Mouse (Mus musculus) lung, embryonic 15.5 days (tissue): ENCODE results near the gene Shisa8. TPM values are rescaled to one million over a fixed set of nuclear protein-coding genes. Genes with fewer than 3 reads are reported as not detected.
A peak's percentile ranks its signal among the peaks of the same experiment; 100 is the strongest.

Experiments used
- ATAC-seq: fragments of 200-750 bp; cut with Nextera tagmentation; 2 replicates; pipeline ENCODE4 v1.8.0; 2017; ENCODE audit warnings: moderate number of reproducible peaks, borderline replicate concordance; ENCODE audit not compliant: low FRiP score, low TSS enrichment; ENCODE audit errors: extremely low read depth
- H3K27ac ChIP-seq: fragments of 300-500 bp; sonication (generic); 2 replicates; pipeline ENCODE4 v1.5.1; 2015; ENCODE audit warnings: moderate library complexity, mild to moderate bottlenecking, inconsistent platforms
- H3K27me3 ChIP-seq: fragments of 300-500 bp; sonication (generic); 2 replicates; pipeline ENCODE4 v1.6.1; 2015; ENCODE audit warnings: inconsistent platforms
- H3K36me3 ChIP-seq: fragments of 300-500 bp; sonication (generic); 2 replicates; pipeline ENCODE4 v1.6.1; 2015; ENCODE audit warnings: inconsistent platforms
- H3K4me1 ChIP-seq: fragments of 300-500 bp; sonication (generic); 2 replicates; pipeline ENCODE4 v1.6.1; 2015; ENCODE audit warnings: inconsistent platforms
- H3K4me2 ChIP-seq: fragments of 300-500 bp; sonication (generic); 2 replicates; pipeline ENCODE4 v1.6.1; 2015; ENCODE audit warnings: inconsistent platforms, mild to moderate bottlenecking, moderate library complexity
- H3K4me3 ChIP-seq: fragments of 300-500 bp; sonication (generic); 2 replicates; pipeline ENCODE4 v1.5.1; 2015; ENCODE audit warnings: mild to moderate bottlenecking, inconsistent platforms
- H3K9ac ChIP-seq: fragments of 300-500 bp; sonication (generic); 2 replicates; pipeline ENCODE4 v1.6.1; 2015; ENCODE audit warnings: inconsistent platforms
- H3K9me3 ChIP-seq: fragments of 300-500 bp; sonication (generic); 2 replicates; pipeline ENCODE4 v1.6.1; 2016; ENCODE audit warnings: inconsistent platforms
- WGBS: fragments of 180-500 bp; shearing (Covaris S2); methylation state at CpG from one replicate; pipeline ENCODE4 v1.1.7; 2015; 5-methylcytosine and 5-hydroxymethylcytosine counted together
- polyA plus RNA-seq: library from polyadenylated mRNA; unstranded; fragments of >200 nt; fragmentation: Nextera tagmentation; extraction: Ambion mirVana; gene quantifications from 2 replicates; pipeline ENCODE4 v1.2.1, GENCODE M21; 2015

The Shisa8 gene
- polyA plus RNA-seq, 1 experiment from 2014 or later, result 1.3 TPM

DNA sequence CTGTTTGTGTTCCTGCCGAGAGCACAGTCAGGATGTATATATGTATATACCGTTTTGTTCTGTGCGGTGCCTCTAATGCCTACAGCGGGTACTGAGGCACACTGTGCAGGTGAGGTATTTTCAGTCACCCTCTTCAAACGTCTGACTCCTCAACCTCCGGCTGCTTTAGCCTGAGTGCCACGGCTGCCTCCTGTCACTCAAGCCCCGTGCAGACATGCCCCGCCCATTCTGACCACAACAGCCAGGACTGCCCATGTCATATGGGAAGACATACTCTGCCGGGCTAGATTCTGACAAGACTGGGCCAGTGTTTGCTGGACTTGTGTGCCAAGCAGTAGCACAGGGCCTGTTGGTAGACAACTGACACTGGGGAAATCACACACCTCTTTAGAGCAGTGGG, 23.0 kb upstream of the Shisa8 start:
- Histone ChIP-seq H3K4me2 (no peak overlapping the region), H3K9ac (no peak overlapping the region), H3K4me3 (no peak overlapping the region), H3K9me3 (no peaks in the 10 kb centered on the region), H3K4me1 (no peaks in the 10 kb centered on the region; the same call in 1 of the 2 replicates), H3K27ac (no peak overlapping the region), H3K27me3 (no peaks in the 10 kb centered on the region), H3K36me3 (peaks cover 4% of the 10 kb centered on the region; the same call in 1 of the 2 replicates)
- WGBS, result 53% methylated on average over 10 of the region's 10 CpGs
- ATAC-seq, result no peak

DNA sequence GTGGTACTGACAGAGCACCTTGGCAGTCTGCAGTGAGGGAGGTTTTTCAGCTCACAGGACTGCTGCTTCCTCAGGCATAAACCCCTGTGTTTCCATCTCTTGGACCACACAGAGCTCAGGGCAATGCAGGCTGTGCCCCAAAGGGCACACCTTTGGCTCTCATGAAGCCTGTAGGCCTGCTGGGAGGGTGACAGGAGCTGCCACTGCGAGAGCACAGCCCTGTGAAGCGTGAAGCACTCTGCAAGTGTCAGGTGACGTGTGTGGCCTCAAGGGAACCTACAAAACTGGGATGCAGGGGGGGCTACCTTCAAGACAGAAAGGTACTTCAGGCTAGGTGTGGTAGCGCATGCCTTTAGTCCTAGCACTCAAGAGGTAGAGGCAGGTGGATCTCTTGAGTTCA, 20.0 kb upstream of the Shisa8 start:
- Histone ChIP-seq H3K27ac (no peak overlapping the region), H3K36me3 (no peaks in the 10 kb centered on the region), H3K9me3 (no peaks in the 10 kb centered on the region), H3K27me3 (no peaks in the 10 kb centered on the region), H3K4me1 (peaks cover 4% of the 10 kb centered on the region), H3K4me2 (no peak overlapping the region), H3K9ac (no peak overlapping the region), H3K4me3 (no peak overlapping the region)
- no peak for ATAC-seq
- 60% methylated on average over 4 of the region's 4 CpGs for WGBS

DNA sequence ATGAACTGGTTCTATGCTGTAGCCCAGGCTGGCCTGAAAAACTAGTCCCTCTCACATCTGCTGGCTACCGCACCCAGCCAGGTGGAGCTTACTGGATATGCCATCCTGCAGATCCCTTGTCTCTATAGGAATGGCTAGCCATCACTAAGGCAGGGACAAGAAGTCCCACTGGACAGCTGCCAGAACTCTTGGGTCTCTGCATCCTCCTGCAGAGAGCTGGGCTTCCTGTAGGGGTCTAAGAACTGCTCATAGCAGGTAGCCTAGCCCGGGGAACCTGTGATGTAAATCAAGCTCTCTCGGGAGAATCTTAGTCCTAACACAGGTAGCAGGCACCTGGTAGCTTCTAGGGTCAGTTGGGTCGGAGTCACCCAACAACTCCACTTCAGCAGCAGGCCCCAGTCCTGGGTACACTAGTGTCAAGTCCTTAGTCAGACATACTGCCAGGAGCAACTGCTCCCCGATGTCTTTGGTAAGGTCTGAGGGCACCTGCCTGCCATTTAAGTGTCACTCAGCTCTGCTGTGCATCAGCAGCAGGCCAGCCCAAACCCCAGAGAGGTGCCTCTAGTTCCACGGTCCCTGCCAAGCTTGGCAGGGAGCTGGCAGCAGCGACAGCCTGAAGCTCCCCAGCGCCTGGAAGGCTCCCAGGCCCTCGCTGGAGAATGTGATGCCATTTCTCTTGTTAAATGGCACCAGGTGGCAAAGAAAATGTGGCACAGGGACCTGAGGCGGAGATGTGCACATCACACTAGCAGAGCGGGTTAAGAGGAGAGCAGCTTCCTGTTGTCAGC, 19.2 kb upstream of the Shisa8 start:
- Histone ChIP-seq H3K27me3 (no peaks in the 10 kb centered on the region), H3K4me2 (no peak overlapping the region), H3K9ac (no peak overlapping the region), H3K27ac (no peak overlapping the region), H3K4me3 (no peak overlapping the region), H3K4me1 (peaks cover 4% of the 10 kb centered on the region), H3K9me3 (no peaks in the 10 kb centered on the region), H3K36me3 (no peaks in the 10 kb centered on the region)
- no peak for ATAC-seq
- 63% methylated on average over 11 of the region's 11 CpGs for WGBS

DNA sequence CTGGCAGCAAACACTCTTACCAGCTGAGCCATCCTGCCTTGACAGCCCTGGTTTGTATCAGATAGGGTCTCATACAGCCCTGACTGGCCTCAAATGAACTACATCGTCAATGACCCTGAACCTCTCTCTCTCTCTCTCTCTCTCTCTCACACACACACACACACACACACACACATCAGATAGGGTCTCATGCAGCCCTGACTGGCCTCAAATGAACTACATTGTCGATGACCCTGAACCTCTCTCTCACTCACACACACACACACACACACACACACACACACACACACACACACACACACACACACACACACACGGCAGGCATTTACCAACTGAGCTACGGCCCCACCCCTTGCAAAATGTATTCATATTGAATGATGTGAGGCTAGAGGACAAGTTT, 18.5 kb upstream of the Shisa8 start:
- WGBS, result 74% methylated on average over 4 of the region's 4 CpGs
- no peak overlapping the region for H3K4me3 ChIP-seq
- no peak overlapping the region for H3K27ac ChIP-seq
- H3K9me3 ChIP-seq, result no peaks in the 10 kb centered on the region
- H3K4me2 ChIP-seq, result no peak overlapping the region
- no peaks in the 10 kb centered on the region for H3K27me3 ChIP-seq
- ATAC-seq, result peak; percentile 65; the same call in 1 of the 2 replicates
- no peaks in the 10 kb centered on the region for H3K36me3 ChIP-seq
- H3K9ac ChIP-seq, result no peak overlapping the region
- H3K4me1 ChIP-seq, result peaks cover 4% of the 10 kb centered on the region

DNA sequence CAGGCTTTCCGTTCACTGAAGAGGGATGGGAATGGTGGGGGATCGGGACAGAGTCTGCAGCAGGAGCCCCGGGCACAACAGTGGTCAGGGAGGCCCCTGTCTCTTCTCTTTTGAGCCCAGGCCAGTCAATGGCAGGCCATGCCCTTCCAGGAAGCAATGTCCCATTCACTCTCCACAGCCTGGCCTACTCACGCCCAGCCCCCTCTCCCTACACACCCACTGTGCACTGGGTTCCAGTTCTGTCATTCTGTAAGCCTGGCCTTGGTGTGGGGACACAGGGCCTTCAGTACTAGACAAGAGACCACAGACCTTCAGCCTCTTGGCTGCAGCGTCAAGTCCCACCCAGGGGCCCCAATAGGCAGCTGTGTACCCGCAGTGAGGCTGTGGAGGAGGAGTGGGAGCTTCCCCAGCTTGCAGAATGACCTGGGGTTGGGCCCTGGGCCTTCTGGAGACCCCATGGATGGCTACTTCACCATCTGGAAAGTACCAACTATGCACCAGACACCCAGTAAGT, 17.5 kb upstream of the Shisa8 start:
- no peak for ATAC-seq
- Histone ChIP-seq H3K4me2 (no peak overlapping the region), H3K4me1 (peaks cover 4% of the 10 kb centered on the region; the same call in 1 of the 2 replicates), H3K36me3 (no peaks in the 10 kb centered on the region), H3K27ac (no peak overlapping the region), H3K9me3 (no peaks in the 10 kb centered on the region), H3K4me3 (no peak overlapping the region), H3K9ac (no peak overlapping the region), H3K27me3 (peaks cover 6% of the 10 kb centered on the region)
- WGBS, result 55% methylated on average over 6 of the region's 6 CpGs

DNA sequence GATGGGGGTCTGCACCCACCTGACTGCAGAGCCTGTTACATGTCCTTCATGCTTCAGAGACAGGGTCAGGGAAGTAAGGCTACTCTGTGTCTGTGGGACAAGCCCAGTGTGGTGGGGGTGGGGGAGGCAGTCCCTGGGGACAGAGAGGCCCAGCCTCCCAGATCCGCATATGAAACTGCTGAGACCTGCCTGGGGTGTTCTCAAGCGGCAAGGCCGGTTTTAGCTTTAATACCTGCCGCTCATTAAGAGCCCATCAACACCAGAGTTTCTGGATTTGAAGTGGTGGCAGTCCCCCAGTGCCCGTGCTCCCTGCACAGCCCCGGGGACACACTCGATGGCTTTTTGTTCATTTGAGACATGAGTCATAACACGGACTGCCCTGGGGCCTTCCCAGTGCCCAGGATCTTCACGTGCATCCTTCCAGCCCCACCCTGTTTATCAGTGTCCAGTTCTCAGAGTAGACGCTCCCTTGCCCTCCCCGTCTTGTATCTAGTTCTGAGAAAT, 17.0 kb upstream of the Shisa8 start:
- H3K4me2 ChIP-seq, result no peak overlapping the region
- H3K9ac ChIP-seq, result no peak overlapping the region
- peaks cover 5% of the 10 kb centered on the region for H3K4me1 ChIP-seq
- H3K4me3 ChIP-seq, result no peak overlapping the region
- no peaks in the 10 kb centered on the region for H3K36me3 ChIP-seq
- WGBS, result 33% methylated on average over 11 of the region's 11 CpGs
- H3K9me3 ChIP-seq, result no peaks in the 10 kb centered on the region
- no peak for ATAC-seq
- H3K27ac ChIP-seq, result no peak overlapping the region
- peaks cover 12% of the 10 kb centered on the region for H3K27me3 ChIP-seq

DNA sequence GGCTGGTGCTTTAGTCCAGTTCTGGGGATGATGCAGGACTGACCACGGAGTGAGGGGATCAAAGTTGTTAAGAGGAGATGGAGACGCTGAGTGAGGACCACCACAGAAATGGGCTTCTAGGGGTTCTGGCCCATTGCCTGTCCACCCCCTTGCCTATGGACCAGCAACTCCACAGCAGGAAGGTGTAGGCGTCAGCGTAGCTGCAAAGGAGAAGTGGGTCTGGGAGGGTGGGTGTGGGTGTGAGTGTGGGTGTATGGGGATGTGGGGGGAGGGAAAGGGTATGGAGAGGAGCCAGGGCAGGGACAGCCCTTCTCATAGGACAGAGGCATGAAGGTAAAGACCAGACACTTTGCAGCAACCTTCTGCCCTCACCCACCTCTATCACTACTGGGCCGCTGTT, 13.2 kb upstream of the Shisa8 start:
- Histone ChIP-seq H3K27me3 (peaks cover 30% of the 10 kb centered on the region), H3K4me1 (peaks cover 15% of the 10 kb centered on the region), H3K9ac (no peak overlapping the region), H3K4me2 (no peak overlapping the region), H3K9me3 (no peaks in the 10 kb centered on the region), H3K27ac (no peak overlapping the region), H3K4me3 (no peak overlapping the region), H3K36me3 (no peaks in the 10 kb centered on the region)
- no peak for ATAC-seq
- WGBS, result 78% methylated on average over 5 of the region's 5 CpGs

DNA sequence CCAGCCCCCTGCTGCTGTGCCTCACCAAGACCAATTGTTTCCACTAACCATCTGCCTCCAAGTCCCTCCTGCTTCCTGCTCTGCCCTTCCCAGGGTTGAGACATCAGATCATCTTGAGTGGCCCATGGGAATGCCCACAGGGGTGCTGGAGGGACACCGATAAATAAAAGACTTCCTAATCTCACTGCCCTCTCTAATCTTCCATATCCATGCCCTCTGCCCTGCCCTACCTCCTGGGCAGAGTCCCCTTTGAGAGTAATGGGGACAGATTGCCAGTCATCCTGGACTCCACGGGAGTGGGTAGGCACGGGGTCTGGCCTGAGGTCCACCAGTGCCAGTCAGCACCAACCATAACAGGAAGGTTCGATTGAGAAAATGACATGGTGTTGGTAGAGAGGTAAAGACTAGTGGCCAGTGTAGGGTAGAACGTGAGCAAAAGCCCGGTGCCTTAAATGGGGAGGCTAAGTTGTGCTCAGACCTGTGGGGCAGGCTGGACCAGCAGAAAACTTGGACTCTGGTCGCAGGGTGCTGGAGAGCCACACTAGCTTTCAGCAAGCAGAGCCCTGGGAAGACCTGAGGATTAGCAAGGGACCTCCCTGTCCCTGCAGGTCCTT, 12.1 kb upstream of the Shisa8 start:
- Histone ChIP-seq H3K4me3 (no peak overlapping the region; the same call in 1 of the 2 replicates), H3K4me1 (peaks cover 14% of the 10 kb centered on the region), H3K36me3 (no peaks in the 10 kb centered on the region), H3K9ac (no peak overlapping the region), H3K4me2 (peak overlapping the region; percentile 58), H3K27me3 (peaks cover 30% of the 10 kb centered on the region), H3K27ac (no peak overlapping the region), H3K9me3 (no peaks in the 10 kb centered on the region)
- peak; percentile 35; the same call in 1 of the 2 replicates for ATAC-seq
- 35% methylated on average over 7 of the region's 7 CpGs for WGBS

DNA sequence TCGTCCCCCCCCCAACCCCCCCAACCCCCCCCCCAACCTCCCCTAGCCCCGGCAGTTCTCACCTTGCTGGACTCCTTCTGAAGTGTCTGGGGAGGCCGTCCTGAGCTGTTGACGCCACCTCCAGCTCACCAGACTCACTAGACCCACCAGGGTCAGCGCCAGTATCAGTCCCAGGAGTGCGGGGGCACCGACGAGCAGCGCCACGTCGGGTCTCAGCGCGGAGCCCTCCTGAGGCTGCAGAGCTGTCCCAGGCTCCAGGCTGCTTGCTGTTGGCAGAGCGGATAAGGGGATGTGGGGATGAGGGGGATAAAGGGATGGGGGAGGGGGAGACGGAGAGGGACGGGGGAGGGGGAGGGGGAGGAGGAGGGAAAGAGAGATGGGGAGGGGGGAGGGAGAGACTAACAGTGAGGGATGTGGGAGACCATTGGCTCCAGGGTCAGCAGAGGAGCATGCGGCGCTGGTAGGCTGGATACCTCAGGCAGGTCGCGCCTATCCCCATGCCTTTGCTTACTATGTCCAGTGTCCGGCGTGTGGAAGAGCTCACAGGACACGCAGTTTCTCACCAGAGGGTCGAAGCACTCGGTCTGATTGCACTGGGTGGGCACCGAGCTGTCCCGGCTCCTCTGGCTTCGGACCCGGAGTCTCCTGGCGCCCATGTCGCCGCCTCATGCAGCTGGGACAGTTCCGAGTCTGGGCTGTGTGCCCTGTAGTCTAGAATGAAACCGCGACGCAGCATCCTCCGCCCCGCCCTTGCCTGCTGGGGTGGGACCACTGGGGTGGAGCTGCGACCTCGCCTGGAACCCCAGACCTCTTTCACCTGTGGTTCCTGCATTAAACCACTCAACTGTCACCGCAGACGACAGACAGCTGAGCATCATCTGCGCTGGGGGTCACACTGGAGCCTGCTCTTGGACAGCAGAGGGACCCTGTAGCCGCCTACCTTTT, 11.3 kb upstream of the Shisa8 start, which contains the start of gene Tnfrsf13c:
TSS of gene Tnfrsf13c (minus strand) at position 713 of the 945 bp plus-strand sequence.
- peak; percentile 51; the same call in 1 of the 2 replicates for ATAC-seq
- H3K27me3 ChIP-seq, result peaks cover 36% of the 10 kb centered on the region
- peaks cover 10% of the 10 kb centered on the region for H3K4me1 ChIP-seq
- no peak within 1 kb of the TSS for H3K27ac ChIP-seq
- no peaks in the 10 kb centered on the region for H3K36me3 ChIP-seq
- H3K9ac ChIP-seq, result no peak within 1 kb of the TSS; the same call in 1 of the 2 replicates
- WGBS, result under 1% methylated on average over 44 of the region's 44 CpGs
- H3K4me3 ChIP-seq, result peak within 1 kb of the TSS; percentile 31
- H3K9me3 ChIP-seq, result no peaks in the 10 kb centered on the region
- H3K4me2 ChIP-seq, result peak within 1 kb of the TSS; percentile 58

DNA sequence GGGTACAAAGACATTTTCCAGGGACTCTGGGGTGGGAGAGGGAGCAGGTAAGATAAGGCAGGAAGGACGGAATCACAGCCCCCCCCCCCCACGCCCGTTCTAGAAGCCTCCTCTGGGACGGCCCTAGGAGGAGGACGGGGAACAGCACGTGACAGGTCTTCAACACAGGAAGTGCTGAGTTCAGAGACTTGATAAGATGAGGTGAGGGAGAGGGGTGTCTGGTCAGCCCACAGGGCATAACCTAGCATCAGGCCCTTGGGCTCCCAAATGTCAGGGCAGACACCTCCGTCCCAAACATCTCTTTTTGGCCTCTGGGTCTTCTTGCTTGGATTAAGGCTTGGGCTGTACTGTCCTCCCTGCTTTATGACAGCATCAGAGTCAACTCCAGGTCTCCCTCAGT, 10.6 kb upstream of the Shisa8 start:
- no peaks in the 10 kb centered on the region for H3K9me3 ChIP-seq
- H3K36me3 ChIP-seq, result no peaks in the 10 kb centered on the region
- peaks cover 10% of the 10 kb centered on the region for H3K4me1 ChIP-seq
- no peak overlapping the region for H3K4me3 ChIP-seq
- 0 out of 2 replicates have a peak, but pooled peaks have one; percentile 12 for ATAC-seq
- no peak overlapping the region for H3K9ac ChIP-seq
- 19% methylated on average over 7 of the region's 7 CpGs for WGBS
- no peak overlapping the region; the same call in 1 of the 2 replicates for H3K4me2 ChIP-seq
- H3K27me3 ChIP-seq, result peaks cover 40% of the 10 kb centered on the region
- H3K27ac ChIP-seq, result no peak overlapping the region
